Mouse (Mus musculus): Measurements from ENCODE around the gene Slc34a2. TPM values are rescaled to one million over a fixed set of nuclear protein-coding genes. Genes with fewer than 3 reads are reported as not detected.

Slc34a2 gene
- polyA plus RNA-seq, 1 experiment from 2014 or later: 3.9 TPM

GRCm38 (mm10) chr5:53003981-53004380 lies 33.9 kb upstream of the Slc34a2 start:
- Histone ChIP-seq H3K27me3 (ENCODE audit: insufficient read depth, low read length) (no peaks in the 10 kb centered on the region), H3K9me3 (replicated peaks; ENCODE audit: low read length) (no peaks in the 10 kb centered on the region), H3K9ac (ENCODE audit: low read depth, low read length) (no peak overlapping the region), H3K4me2 (ENCODE audit: low read length) (no peak overlapping the region), H3K4me3 (replicated peaks; ENCODE audit: low read depth, low read length) (no peak overlapping the region), H3K4me1 (replicated peaks; ENCODE audit: insufficient read depth, low read length) (no peaks in the 10 kb centered on the region), H3K27ac (no peak overlapping the region), H3K36me3 (ENCODE audit: insufficient read depth, low read length) (no peaks in the 10 kb centered on the region)
- DNase-seq (ENCODE audit: low spot score) (no peak), ATAC-seq (replicated peaks; ENCODE audit: low FRiP score, low read depth) (no peak)
- WGBS: 76% methylated on average over 3 of the region's 3 CpGs
- TF ChIP-seq CTCF (IDR thresholded peaks at IDR 0.05; ENCODE audit: low read depth): no peak

DNA sequence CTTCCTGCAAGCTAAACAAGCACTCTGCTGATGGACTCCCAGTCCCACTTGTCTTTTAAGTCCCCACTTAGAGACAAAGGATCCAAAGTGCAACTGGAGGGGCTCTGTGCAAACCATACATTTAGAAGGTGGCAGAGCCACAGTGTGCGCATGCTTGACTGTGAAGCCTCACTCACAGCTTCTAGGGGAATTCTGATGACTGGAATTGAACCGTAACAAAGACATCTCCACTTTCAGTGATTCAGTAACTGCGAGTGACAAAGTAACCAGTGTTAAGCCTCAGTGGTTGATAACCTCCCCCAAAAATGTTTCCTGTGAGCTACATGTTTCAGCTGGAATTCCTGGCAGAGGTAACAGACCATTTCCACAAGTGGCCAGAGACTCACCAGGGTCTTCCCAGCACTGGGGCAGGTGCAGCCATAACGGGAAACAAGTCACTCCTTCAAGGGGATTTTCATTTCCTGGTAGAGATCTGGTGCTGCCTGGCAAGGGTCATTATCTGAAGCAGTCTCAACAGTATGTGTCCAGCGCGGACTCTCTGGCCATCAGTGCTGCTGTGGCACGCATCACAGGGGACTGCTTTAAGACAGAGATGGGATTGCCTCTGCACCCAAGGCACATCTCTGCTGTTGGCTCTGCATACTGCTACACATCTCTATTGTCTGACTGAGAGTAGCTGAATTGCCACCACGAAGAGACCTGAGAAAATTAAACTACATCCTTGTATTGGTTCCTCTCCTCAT lies 28.7 kb upstream of the Slc34a2 start:
- Histone ChIP-seq H3K27ac (peak overlapping the region; percentile 57), H3K27me3 (ENCODE audit: insufficient read depth, low read length) (no peaks in the 10 kb centered on the region), H3K4me1 (replicated peaks; ENCODE audit: insufficient read depth, low read length) (no peaks in the 10 kb centered on the region), H3K36me3 (ENCODE audit: insufficient read depth, low read length) (no peaks in the 10 kb centered on the region), H3K4me3 (replicated peaks; ENCODE audit: low read depth, low read length) (no peak overlapping the region), H3K9ac (ENCODE audit: low read depth, low read length) (no peak overlapping the region), H3K4me2 (ENCODE audit: low read length) (no peak overlapping the region), H3K9me3 (replicated peaks; ENCODE audit: low read length) (no peaks in the 10 kb centered on the region)
- DNase-seq (ENCODE audit: low spot score) (peak; percentile 74), ATAC-seq (replicated peaks; ENCODE audit: low FRiP score, low read depth) (peak; percentile 87)
- no peak for TF ChIP-seq CTCF (IDR thresholded peaks at IDR 0.05; ENCODE audit: low read depth)
- 41% methylated on average over 8 of the region's 8 CpGs for WGBS

- ATAC-seq (replicated peaks; ENCODE audit: low FRiP score, low read depth): peak; percentile 38
- TF ChIP-seq CTCF (IDR thresholded peaks at IDR 0.05; ENCODE audit: low read depth): no peak
- Histone ChIP-seq H3K27ac (no peak overlapping the region), H3K9ac (ENCODE audit: low read depth, low read length) (no peak overlapping the region), H3K9me3 (replicated peaks; ENCODE audit: low read length) (no peaks in the 10 kb centered on the region), H3K27me3 (ENCODE audit: insufficient read depth, low read length) (no peaks in the 10 kb centered on the region), H3K36me3 (ENCODE audit: insufficient read depth, low read length) (no peaks in the 10 kb centered on the region), H3K4me3 (replicated peaks; ENCODE audit: low read depth, low read length) (no peak overlapping the region), H3K4me1 (replicated peaks; ENCODE audit: insufficient read depth, low read length) (no peaks in the 10 kb centered on the region), H3K4me2 (ENCODE audit: low read length) (no peak overlapping the region)
- 67% methylated on average over 4 of the region's 4 CpGs for WGBS
- DNase-seq (ENCODE audit: low spot score): no peak
Measured at GRCm38 (mm10) chr5:53009770-53010133, 28.1 kb upstream of the Slc34a2 start.

GRCm38 (mm10) chr5:53011327-53011726 lies 26.6 kb upstream of the Slc34a2 start:
- 87% methylated on average over 3 of the region's 3 CpGs for WGBS
- no peaks in the 10 kb centered on the region for H3K27me3 ChIP-seq (ENCODE audit: insufficient read depth, low read length)
- DNase-seq (ENCODE audit: low spot score): no peak

DNA sequence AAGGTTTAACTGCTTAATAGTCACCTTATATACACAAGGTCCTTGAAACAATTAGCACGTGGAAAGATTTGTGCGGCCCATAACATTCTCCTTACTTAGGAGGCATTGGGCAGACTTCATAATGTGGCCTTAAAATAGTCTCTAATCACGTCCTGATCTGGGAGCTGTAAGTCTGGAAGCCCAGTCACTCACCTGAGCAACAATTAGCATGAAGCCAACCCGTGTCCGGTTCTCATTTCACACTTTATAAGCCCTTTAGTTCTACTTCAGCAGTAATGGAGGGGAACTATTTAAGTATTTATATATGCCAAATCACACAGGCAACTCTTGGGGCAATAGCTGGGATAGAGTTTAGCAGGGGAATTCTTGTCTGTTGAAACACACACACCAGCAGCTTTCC lies 21.3 kb upstream of the Slc34a2 start:
- no peaks in the 10 kb centered on the region for H3K9me3 ChIP-seq (replicated peaks; ENCODE audit: low read length)
- no peak overlapping the region for H3K4me3 ChIP-seq (replicated peaks; ENCODE audit: low read depth, low read length)
- DNase-seq (ENCODE audit: low spot score): no peak
- TF ChIP-seq CTCF (IDR thresholded peaks at IDR 0.05; ENCODE audit: low read depth): no peak
- no peak overlapping the region for H3K4me2 ChIP-seq (ENCODE audit: low read length)
- no peak; the same call in 1 of the 2 replicates for ATAC-seq (replicated peaks; ENCODE audit: low FRiP score, low read depth)
- H3K4me1 ChIP-seq (replicated peaks; ENCODE audit: insufficient read depth, low read length): no peaks in the 10 kb centered on the region
- H3K27ac ChIP-seq: no peak overlapping the region
- WGBS: 61% methylated on average over 5 of the region's 5 CpGs
- no peaks in the 10 kb centered on the region for H3K36me3 ChIP-seq (ENCODE audit: insufficient read depth, low read length)
- H3K27me3 ChIP-seq (ENCODE audit: insufficient read depth, low read length): no peaks in the 10 kb centered on the region
- no peak overlapping the region for H3K9ac ChIP-seq (ENCODE audit: low read depth, low read length)

More at GRCm38 (mm10) chr5:53011327-53011726, 26.6 kb upstream of the Slc34a2 start:
- no peak overlapping the region for H3K4me3 ChIP-seq (replicated peaks; ENCODE audit: low read depth, low read length)
- no peaks in the 10 kb centered on the region for H3K36me3 ChIP-seq (ENCODE audit: insufficient read depth, low read length)
- no peak overlapping the region for H3K27ac ChIP-seq
- no peaks in the 10 kb centered on the region for H3K4me1 ChIP-seq (replicated peaks; ENCODE audit: insufficient read depth, low read length)
- H3K9ac ChIP-seq (ENCODE audit: low read depth, low read length): no peak overlapping the region
- no peak overlapping the region for H3K4me2 ChIP-seq (ENCODE audit: low read length)
- no peak for ATAC-seq (replicated peaks; ENCODE audit: low FRiP score, low read depth)
- no peaks in the 10 kb centered on the region for H3K9me3 ChIP-seq (replicated peaks; ENCODE audit: low read length)
- no peak for TF ChIP-seq CTCF (IDR thresholded peaks at IDR 0.05; ENCODE audit: low read depth)

DNA sequence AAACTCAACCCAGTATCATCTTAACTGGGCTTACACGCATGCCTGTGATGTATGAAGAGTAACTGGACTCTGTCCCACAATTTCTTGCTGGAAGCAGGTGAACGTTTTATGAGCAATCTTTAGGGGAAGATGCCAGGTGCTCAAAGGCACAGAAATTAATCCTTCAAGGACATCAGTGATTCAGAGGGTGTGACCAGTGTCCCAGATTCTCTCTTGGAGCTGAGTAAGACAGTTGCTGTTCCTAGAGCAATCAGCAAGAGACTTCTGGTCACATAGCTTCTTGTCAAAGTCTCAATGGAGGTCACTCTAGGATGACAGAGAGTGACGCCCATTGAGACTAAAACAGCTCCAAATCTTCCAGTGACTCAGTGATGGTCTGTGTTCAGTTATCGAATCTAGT lies 19.6 kb upstream of the Slc34a2 start:
- no peak overlapping the region for H3K4me3 ChIP-seq (replicated peaks; ENCODE audit: low read depth, low read length)
- no peak overlapping the region for H3K9ac ChIP-seq (ENCODE audit: low read depth, low read length)
- TF ChIP-seq CTCF (IDR thresholded peaks at IDR 0.05; ENCODE audit: low read depth): no peak
- H3K27me3 ChIP-seq (ENCODE audit: insufficient read depth, low read length): no peaks in the 10 kb centered on the region
- H3K4me2 ChIP-seq (ENCODE audit: low read length): no peak overlapping the region
- no peaks in the 10 kb centered on the region for H3K4me1 ChIP-seq (replicated peaks; ENCODE audit: insufficient read depth, low read length)
- no peak for DNase-seq (ENCODE audit: low spot score)
- no peak for ATAC-seq (replicated peaks; ENCODE audit: low FRiP score, low read depth)
- no peak overlapping the region for H3K27ac ChIP-seq
- WGBS: 83% methylated on average over 4 of the region's 4 CpGs
- no peaks in the 10 kb centered on the region for H3K9me3 ChIP-seq (replicated peaks; ENCODE audit: low read length)
- no peaks in the 10 kb centered on the region for H3K36me3 ChIP-seq (ENCODE audit: insufficient read depth, low read length)

GRCm38 (mm10) chr5:53023432-53023831 lies 14.4 kb upstream of the Slc34a2 start:
- H3K27me3 ChIP-seq (ENCODE audit: insufficient read depth, low read length): no peaks in the 10 kb centered on the region
- H3K9me3 ChIP-seq (replicated peaks; ENCODE audit: low read length): no peaks in the 10 kb centered on the region
- H3K9ac ChIP-seq (ENCODE audit: low read depth, low read length): no peak overlapping the region
- no peak overlapping the region for H3K4me3 ChIP-seq (replicated peaks; ENCODE audit: low read depth, low read length)
- no peak for TF ChIP-seq CTCF (IDR thresholded peaks at IDR 0.05; ENCODE audit: low read depth)
- WGBS: 61% methylated on average over 2 of the region's 2 CpGs
- ATAC-seq (replicated peaks; ENCODE audit: low FRiP score, low read depth) (no peak), DNase-seq (ENCODE audit: low spot score) (no peak)
- H3K36me3 ChIP-seq (ENCODE audit: insufficient read depth, low read length): no peaks in the 10 kb centered on the region
- H3K27ac ChIP-seq: no peak overlapping the region
- H3K4me2 ChIP-seq (ENCODE audit: low read length): no peak overlapping the region
- no peaks in the 10 kb centered on the region for H3K4me1 ChIP-seq (replicated peaks; ENCODE audit: insufficient read depth, low read length)
